In genomic region chr10:24297792-24298191, GRCm38 (mm10) we compare ENCODE assay signal across 8 mouse cellular contexts.
DNase-seq lines count a peak whose midpoint lies in the region; ATAC-seq and TF ChIP-seq lines count a peak whose summit lies in the region.

No protein-coding gene starts in this region.

- no peaks in the 10 kb centered on the region for H3K4me1 ChIP-seq in cerebellum, adult 2 months (ENCODE audit: control insufficient read depth, insufficient read depth, low read length)
- H3K4me1 ChIP-seq in embryonic facial prominence, embryonic 10.5 days, result no peaks in the 10 kb centered on the region
- H3K4me1 ChIP-seq in liver, embryonic 14.5 days (replicated peaks; ENCODE audit: control insufficient read depth in 2 of 2, insufficient read depth in 2 of 2, low read length in 1 of 2), result no peaks in the 10 kb centered on the region

- no peaks in the 10 kb centered on the region for H3K27me3 ChIP-seq in cerebellum, adult 2 months (ENCODE audit: control insufficient read depth, insufficient read depth, low read length)
- H3K27me3 ChIP-seq in embryonic facial prominence, embryonic 10.5 days (replicated peaks; ENCODE audit: low read depth, poor library complexity, severe bottlenecking), result no peaks in the 10 kb centered on the region
- H3K27me3 ChIP-seq in liver, embryonic 14.5 days (ENCODE audit: control insufficient read depth, insufficient read depth, low read length), result no peaks in the 10 kb centered on the region

- H3K4me3 ChIP-seq in cerebellum, adult 2 months (replicated peaks; ENCODE audit: insufficient read depth, low read depth, low read length), result no peak overlapping the region
- H3K4me3 ChIP-seq in embryonic facial prominence, embryonic 10.5 days, result no peak overlapping the region
- H3K4me3 ChIP-seq in liver, embryonic 14.5 days (ENCODE audit: insufficient read depth in 1 of 2, low read depth in 2 of 2, low read length in 2 of 2), result no peak overlapping the region

- H3K9me3 ChIP-seq in embryonic facial prominence, embryonic 10.5 days, result no peaks in the 10 kb centered on the region
- no peaks in the 10 kb centered on the region for H3K9me3 ChIP-seq in liver, embryonic 14.5 days (ENCODE audit: control insufficient read depth, low read length)

- TF ChIP-seq EP300 in liver, embryonic 14.5 days (IDR thresholded peaks at IDR 0.05; ENCODE audit: low read depth), result no peak

- no peak overlapping the region for H3K27ac ChIP-seq in cerebellum, adult 2 months (ENCODE audit: insufficient read depth, low read length)
- H3K27ac ChIP-seq in embryonic facial prominence, embryonic 10.5 days (replicated peaks), result no peak overlapping the region
- no peak overlapping the region for H3K27ac ChIP-seq in liver, embryonic 14.5 days

- TF ChIP-seq CTCF in cerebellum, adult 2 months (IDR thresholded peaks at IDR 0.05; ENCODE audit: borderline replicate concordance, insufficient read depth, low read depth, low read length), result peak; percentile 49; the same call in 1 of the 2 replicates
- peak; percentile 71 for TF ChIP-seq CTCF in liver, embryonic 14.5 days (IDR thresholded peaks at IDR 0.05; ENCODE audit: low read depth)

- H3K9ac ChIP-seq in liver, embryonic 14.5 days (replicated peaks), result no peak overlapping the region

- no peaks in the 10 kb centered on the region for H3K36me3 ChIP-seq in embryonic facial prominence, embryonic 10.5 days (replicated peaks)
- H3K36me3 ChIP-seq in liver, embryonic 14.5 days (replicated peaks; ENCODE audit: control insufficient read depth, insufficient read depth, low read depth), result no peaks in the 10 kb centered on the region

- ATAC-seq in cerebellum, adult (ENCODE audit: insufficient number of reproducible peaks, low FRiP score, low TSS enrichment), result no peak
- ATAC-seq in liver, embryonic 14.5 days (ENCODE audit: insufficient read depth), result no peak

- H3K4me2 ChIP-seq in liver, embryonic 14.5 days (ENCODE audit: low read depth), result no peak overlapping the region

- no peak for TF ChIP-seq POLR2A in cerebellum, adult 2 months (IDR thresholded peaks at IDR 0.05; ENCODE audit: borderline replicate concordance, insufficient read depth, low read length)

- 0% methylated on average over 1 of the region's 1 CpGs for WGBS in cerebellum, adult 2 months
- 0% methylated on average over 1 of the region's 1 CpGs for WGBS in embryonic facial prominence, embryonic 10.5 days
- 0% methylated on average over 1 of the region's 1 CpGs for WGBS in liver, embryonic 14.5 days (ENCODE audit: insufficient replicate concordance)

- DNase-seq in cerebellum, adult 2 months, result no peak
- DNase-seq in layer of hippocampus, adult 11-12 months (ENCODE audit: low spot score), result peak; percentile 64
- no peak for DNase-seq in layer of hippocampus, adult 9-11 months
- DNase-seq in MN1 (ENCODE audit: low spot score), result peak; percentile 47
- DNase-seq in embryonic facial prominence, embryonic 10.5 days (ENCODE audit: low spot score), result peak; percentile 69
- DNase-seq in liver, embryonic 14.5 days (ENCODE audit: low read depth in 3 of 3, low spot score in 3 of 3), result no peak
- peak; percentile 49 for DNase-seq in thymus, postnatal 4 days

Comparison
In these comparisons a context has a peak if more than half of its experiments do, and no peak if none do; other contexts are left out.
1. DNase-seq: peak in layer of hippocampus, adult 11-12 months (single experiment), MN1 (single experiment), embryonic facial prominence, embryonic 10.5 days (single experiment) and thymus, postnatal 4 days (single experiment); none in cerebellum, adult 2 months (0 of 2), layer of hippocampus, adult 9-11 months (single experiment) and liver, embryonic 14.5 days (0 of 3).